Mouse (Mus musculus) liver, embryonic 12.5 days (tissue): ENCODE data around the gene Numb. TPM values are rescaled to one million over a fixed set of nuclear protein-coding genes. Genes with fewer than 3 reads are reported as not detected.
A peak's percentile ranks its signal among the peaks of the same experiment; 100 is the strongest.

ENCODE experiments used
- ATAC-seq: fragments of 200-750 bp; cut with Nextera tagmentation; 2 replicates; pipeline ENCODE4 v1.8.0; 2017; ENCODE audit warnings: moderate number of reproducible peaks, mild to moderate bottlenecking, moderate library complexity
- H3K27ac ChIP-seq: fragments of 300-500 bp; sonication (generic); 2 replicates; pipeline ENCODE4 v1.5.1; 2016; ENCODE audit warnings: mild to moderate bottlenecking
- H3K27me3 ChIP-seq: fragments of 300-500 bp; sonication (generic); replicated peaks from 2 replicates; pipeline ENCODE4 v1.6.1; 2016; ENCODE audit warnings: mild to moderate bottlenecking, moderate library complexity
- H3K36me3 ChIP-seq: fragments of 300-500 bp; sonication (generic); 2 replicates; pipeline ENCODE4 v1.6.1; 2016; ENCODE audit warnings: mild to moderate bottlenecking, moderate library complexity
- H3K4me1 ChIP-seq: fragments of 300-500 bp; sonication (generic); 2 replicates; pipeline ENCODE4 v1.6.1; 2016
- H3K4me2 ChIP-seq: fragments of 300-500 bp; sonication (generic); 2 replicates; pipeline ENCODE4 v1.6.1; 2016; ENCODE audit warnings: mild to moderate bottlenecking, moderate library complexity
- H3K4me3 ChIP-seq: fragments of 300-500 bp; sonication (generic); 2 replicates; pipeline ENCODE4 v1.5.1; 2016; ENCODE audit warnings: mild to moderate bottlenecking, moderate library complexity
- H3K9ac ChIP-seq: fragments of 300-500 bp; sonication (generic); 2 replicates; pipeline ENCODE4 v1.6.1; 2016; ENCODE audit warnings: mild to moderate bottlenecking, moderate library complexity
- H3K9me3 ChIP-seq: fragments of 300-500 bp; sonication (generic); replicated peaks from 2 replicates; pipeline ENCODE4 v1.6.1; 2016; ENCODE audit warnings: mild to moderate bottlenecking, moderate library complexity
- WGBS: fragments of 180-500 bp; shearing (Covaris S2); methylation state at CpG from one replicate; pipeline ENCODE4 v1.1.7; 2016; ENCODE audit not compliant: insufficient replicate concordance; 5-methylcytosine and 5-hydroxymethylcytosine counted together
- polyA plus RNA-seq: library from polyadenylated mRNA; unstranded; fragments of >200 nt; fragmentation: Nextera tagmentation; extraction: Ambion mirVana; gene quantifications from 2 replicates; pipeline ENCODE4 v1.2.1, GENCODE M21; 2016

The Numb gene
- polyA plus RNA-seq: 17.7 and 18.4 TPM in 2 replicates

DNA sequence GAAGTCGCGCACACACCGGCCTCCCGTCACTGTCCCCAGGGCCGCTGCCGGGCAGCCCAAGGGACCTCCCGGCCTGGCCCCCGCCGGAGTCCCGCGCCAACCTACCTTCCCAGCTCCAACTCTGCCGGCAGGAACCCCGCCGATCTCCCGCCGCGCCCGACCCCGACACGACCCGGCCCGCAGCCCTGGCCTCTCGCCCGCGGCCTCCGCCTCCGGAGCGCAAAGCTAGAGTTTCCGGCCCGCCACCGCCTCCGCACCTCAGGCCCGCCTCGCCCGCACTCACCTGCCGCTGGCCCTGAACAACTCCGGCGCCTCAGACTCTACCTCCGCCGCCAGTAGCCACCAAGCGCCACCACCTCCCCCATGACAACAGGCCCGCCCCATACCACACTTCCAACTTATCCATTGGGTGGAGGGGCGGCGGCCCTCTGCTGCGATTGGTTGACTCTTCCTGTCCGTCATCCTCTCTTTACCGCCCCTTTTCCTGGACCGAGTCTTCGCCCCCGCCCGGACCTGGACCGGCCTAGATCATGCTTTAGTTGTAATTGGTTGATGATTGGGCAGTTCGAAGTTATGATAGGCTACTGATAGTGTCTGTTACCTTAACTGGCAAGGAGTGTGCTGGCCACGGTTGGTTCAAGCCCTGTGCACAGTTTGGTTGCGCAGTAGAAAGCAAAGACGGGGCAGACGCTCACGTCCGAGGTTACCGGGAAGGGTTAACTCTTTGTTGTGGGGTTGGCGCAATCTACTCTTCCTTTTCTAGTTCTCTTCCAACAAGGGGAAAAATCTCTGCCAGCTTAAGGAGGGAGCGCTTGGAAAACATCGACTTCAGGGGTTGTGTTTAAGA lies at the start of gene Numb:
Gene Numb (minus strand): TSS at position 400 of the 847 bp plus-strand sequence.
- peak within 1 kb of the TSS; percentile 86 for H3K27ac ChIP-seq
- peaks cover 52% of the 10 kb centered on the region for H3K4me1 ChIP-seq
- ATAC-seq: peak; percentile 99
- no peaks in the 10 kb centered on the region for H3K27me3 ChIP-seq
- H3K9ac ChIP-seq: peak within 1 kb of the TSS; percentile 90
- under 1% methylated on average over 53 of the region's 63 CpGs for WGBS
- H3K9me3 ChIP-seq: no peaks in the 10 kb centered on the region
- peak within 1 kb of the TSS; percentile 97 for H3K4me2 ChIP-seq
- peaks cover under 1% of the 10 kb centered on the region; the same call in 1 of the 2 replicates for H3K36me3 ChIP-seq
- peak within 1 kb of the TSS; percentile 79 for H3K4me3 ChIP-seq

GRCm38 (mm10) chr12:83965235-83965634 lies 43.5 kb upstream of the Numb start:
- 51% methylated on average over 6 of the region's 7 CpGs for WGBS
- Histone ChIP-seq H3K9me3 (no peaks in the 10 kb centered on the region), H3K4me2 (no peak overlapping the region), H3K4me3 (no peak overlapping the region), H3K4me1 (no peaks in the 10 kb centered on the region), H3K27ac (no peak overlapping the region), H3K9ac (no peak overlapping the region), H3K36me3 (no peaks in the 10 kb centered on the region), H3K27me3 (0 out of 2 replicates have a peak, but pooled peaks cover 4% of the 10 kb centered on the region)
- no peak for ATAC-seq

DNA sequence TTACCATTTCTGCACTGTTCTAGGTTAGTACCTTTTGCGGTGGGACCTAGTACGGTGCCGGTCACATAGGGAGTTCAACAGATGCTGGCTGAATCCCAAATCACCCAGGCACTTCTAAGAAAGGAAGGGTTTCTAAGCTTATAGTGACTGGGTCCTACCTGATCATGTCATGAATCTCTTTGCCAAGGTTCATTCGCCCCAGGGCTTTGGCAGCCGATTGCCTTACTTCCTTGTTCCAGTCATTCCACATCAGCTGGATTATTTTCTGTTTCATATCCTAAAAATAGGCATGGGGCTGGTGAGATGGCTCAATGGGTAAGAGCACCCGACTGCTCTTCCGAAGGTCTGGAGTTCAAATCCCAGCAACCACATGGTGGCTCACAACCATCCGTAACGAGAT lies 36.5 kb upstream of the Numb start:
- no peak for ATAC-seq
- Histone ChIP-seq H3K4me3 (no peak overlapping the region), H3K4me1 (peaks cover 12% of the 10 kb centered on the region), H3K36me3 (peaks cover 16% of the 10 kb centered on the region), H3K4me2 (no peak overlapping the region), H3K27ac (no peak overlapping the region), H3K9ac (no peak overlapping the region), H3K27me3 (no peaks in the 10 kb centered on the region), H3K9me3 (no peaks in the 10 kb centered on the region)
- 83% methylated on average over 9 of the region's 9 CpGs for WGBS

DNA sequence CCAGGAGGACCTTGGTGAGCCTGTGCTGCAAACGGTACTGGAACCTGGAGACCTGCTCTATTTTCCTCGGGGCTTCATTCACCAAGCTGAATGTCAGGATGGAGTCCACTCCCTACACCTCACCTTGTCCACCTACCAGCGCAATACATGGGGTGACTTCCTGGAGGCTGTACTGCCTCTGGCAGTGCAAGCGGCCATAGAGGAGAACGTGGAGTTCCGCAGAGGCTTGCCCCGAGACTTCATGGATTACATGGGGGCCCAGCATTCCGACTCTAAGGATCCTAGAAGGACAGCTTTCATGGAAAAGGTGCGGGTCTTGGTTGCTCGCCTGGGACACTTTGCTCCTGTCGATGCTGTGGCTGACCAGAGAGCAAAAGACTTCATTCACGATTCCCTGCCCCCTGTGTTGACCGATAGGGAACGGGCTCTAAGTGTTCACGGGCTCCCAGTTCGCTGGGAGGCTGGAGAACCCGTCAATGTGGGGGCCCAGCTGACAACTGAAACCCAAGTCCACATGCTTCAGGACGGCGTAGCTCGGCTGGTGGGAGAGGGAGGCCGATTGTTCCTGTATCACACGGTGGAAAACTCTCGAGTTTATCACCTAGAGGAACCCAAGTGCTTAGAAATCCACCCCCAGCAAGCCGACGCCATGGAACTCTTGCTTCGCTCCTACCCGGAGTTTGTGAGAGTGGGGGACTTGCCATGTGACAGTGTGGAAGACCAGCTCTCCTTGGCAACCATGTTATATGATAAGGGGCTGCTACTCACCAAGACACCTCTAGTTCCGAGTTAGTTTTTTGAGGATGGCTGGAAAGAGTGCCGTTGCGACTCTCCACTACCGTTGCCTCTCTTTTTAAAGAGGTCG lies 30.2 kb upstream of the Numb start:
- 30% methylated on average over 32 of the region's 32 CpGs for WGBS
- Histone ChIP-seq H3K9ac (peak overlapping the region; percentile 87), H3K4me2 (peak overlapping the region; percentile 99), H3K27ac (peak overlapping the region; percentile 84; the same call in 1 of the 2 replicates), H3K4me1 (peaks cover 67% of the 10 kb centered on the region), H3K4me3 (peak overlapping the region; percentile 87), H3K9me3 (no peaks in the 10 kb centered on the region), H3K36me3 (peaks cover 32% of the 10 kb centered on the region), H3K27me3 (no peaks in the 10 kb centered on the region)
- ATAC-seq: no peak

GRCm38 (mm10) chr12:83950840-83951701 lies 29.3 kb upstream of the Numb start:
- Histone ChIP-seq H3K27me3 (no peaks in the 10 kb centered on the region), H3K4me1 (peaks cover 68% of the 10 kb centered on the region), H3K4me3 (peak overlapping the region; percentile 87), H3K36me3 (peaks cover 30% of the 10 kb centered on the region), H3K9me3 (0 out of 2 replicates have a peak, but pooled peaks cover 3% of the 10 kb centered on the region), H3K27ac (peak overlapping the region; percentile 84), H3K4me2 (peak overlapping the region; percentile 99), H3K9ac (peak overlapping the region; percentile 87)
- WGBS: under 1% methylated on average over 115 of the region's 116 CpGs
- ATAC-seq: peak; percentile 46

DNA sequence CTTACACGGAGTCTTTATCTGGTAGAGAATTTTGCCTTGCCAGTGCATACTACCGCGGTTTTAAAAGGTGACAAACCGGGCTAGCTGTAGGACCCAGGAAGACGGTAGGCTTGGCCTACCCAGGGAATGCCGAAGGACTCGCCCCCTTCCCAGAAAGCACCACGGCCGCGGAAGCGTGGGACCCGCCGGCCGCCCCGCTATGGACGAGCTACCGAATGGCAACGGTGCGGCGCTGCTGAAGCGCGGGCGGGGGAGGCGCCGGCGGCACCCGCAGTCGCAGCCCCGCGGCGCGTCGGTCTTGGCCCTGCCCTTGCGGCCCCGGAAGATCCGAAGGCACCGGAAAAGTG lies 28.7 kb upstream of the Numb start, which contains the start of gene Riox1:
Gene Riox1 (plus strand): TSS at position 116 of the 347 bp plus-strand sequence.
- Histone ChIP-seq H3K27ac (peak within 1 kb of the TSS; percentile 84), H3K27me3 (no peaks in the 10 kb centered on the region), H3K4me3 (peak within 1 kb of the TSS; percentile 87), H3K9ac (peak within 1 kb of the TSS; percentile 87), H3K4me1 (peaks cover 68% of the 10 kb centered on the region), H3K9me3 (0 out of 2 replicates have a peak, but pooled peaks cover 3% of the 10 kb centered on the region), H3K36me3 (peaks cover 26% of the 10 kb centered on the region), H3K4me2 (peak within 1 kb of the TSS; percentile 99)
- under 1% methylated on average over 37 of the region's 37 CpGs for WGBS
- peak; percentile 85 for ATAC-seq

DNA sequence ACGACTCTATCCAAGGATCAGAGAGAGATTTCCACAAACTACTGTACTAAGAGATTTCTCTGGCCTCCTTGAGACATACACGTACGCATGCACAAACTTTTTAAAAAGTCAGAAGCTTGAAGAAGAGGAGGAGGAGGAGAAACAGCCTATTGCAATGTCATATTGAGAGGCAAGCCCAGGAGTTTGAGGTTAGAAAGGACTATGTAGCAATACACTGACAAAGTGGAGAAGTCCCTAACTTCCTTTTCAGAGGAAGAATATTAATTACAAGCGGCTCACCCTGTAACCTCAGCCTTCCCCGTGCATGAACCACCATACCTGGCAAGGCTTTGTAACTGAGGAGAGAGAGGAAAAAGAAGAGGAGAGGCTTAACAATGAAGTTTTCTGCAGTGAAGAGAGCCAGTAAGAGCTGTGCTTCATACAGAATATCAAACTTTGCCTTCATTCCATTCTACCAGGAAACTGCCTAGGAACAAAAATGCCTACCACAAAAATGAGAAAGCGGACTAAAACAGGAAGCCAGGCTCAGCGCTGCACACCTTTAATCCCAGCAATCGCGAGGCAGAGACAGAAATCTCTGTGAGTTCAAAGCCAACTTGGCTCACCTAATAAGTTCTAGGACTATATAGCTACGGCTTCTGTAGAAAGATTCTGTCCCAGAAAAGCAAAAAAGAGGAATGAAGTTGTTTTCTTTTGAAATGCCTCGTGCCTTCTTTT lies 28.2 kb upstream of the Numb start:
- no peak for ATAC-seq
- H3K9me3 ChIP-seq: 0 out of 2 replicates have a peak, but pooled peaks cover 3% of the 10 kb centered on the region
- H3K9ac ChIP-seq: peak overlapping the region; percentile 87
- H3K27ac ChIP-seq: peak overlapping the region; percentile 84
- 17% methylated on average over 11 of the region's 11 CpGs for WGBS
- H3K36me3 ChIP-seq: peaks cover 21% of the 10 kb centered on the region
- peak overlapping the region; percentile 87 for H3K4me3 ChIP-seq
- peaks cover 68% of the 10 kb centered on the region for H3K4me1 ChIP-seq
- H3K4me2 ChIP-seq: peak overlapping the region; percentile 99
- H3K27me3 ChIP-seq: no peaks in the 10 kb centered on the region

DNA sequence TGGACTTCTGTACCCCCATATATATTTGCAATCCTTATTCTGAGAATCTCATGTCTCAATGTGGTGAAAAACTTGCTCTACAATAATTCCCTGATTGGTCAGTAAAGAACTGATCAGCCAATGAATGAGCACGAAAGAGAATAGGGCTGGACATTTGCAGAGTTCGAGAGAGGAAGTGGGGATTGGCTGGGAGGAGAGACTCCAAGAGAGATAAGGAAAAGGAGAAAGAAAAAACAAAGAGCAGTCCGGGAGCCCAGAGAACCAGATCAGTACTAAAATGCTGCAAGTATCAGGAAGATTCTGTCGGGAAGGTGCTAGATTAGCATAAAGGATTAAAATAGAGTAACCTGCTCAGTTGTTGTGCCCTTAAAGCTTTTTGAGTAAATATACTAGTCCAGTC lies 27.3 kb upstream of the Numb start:
- no peak for ATAC-seq
- H3K36me3 ChIP-seq: peaks cover 21% of the 10 kb centered on the region
- peak overlapping the region; percentile 84 for H3K27ac ChIP-seq
- peak overlapping the region; percentile 87 for H3K4me3 ChIP-seq
- H3K9me3 ChIP-seq: 0 out of 2 replicates have a peak, but pooled peaks cover 3% of the 10 kb centered on the region
- peak overlapping the region; percentile 99 for H3K4me2 ChIP-seq
- peaks cover 64% of the 10 kb centered on the region for H3K4me1 ChIP-seq
- no peaks in the 10 kb centered on the region for H3K27me3 ChIP-seq
- WGBS: 18% methylated on average over 4 of the region's 4 CpGs
- 0 out of 2 replicates have a peak overlapping the region, but pooled peaks have one; percentile 87 for H3K9ac ChIP-seq

DNA sequence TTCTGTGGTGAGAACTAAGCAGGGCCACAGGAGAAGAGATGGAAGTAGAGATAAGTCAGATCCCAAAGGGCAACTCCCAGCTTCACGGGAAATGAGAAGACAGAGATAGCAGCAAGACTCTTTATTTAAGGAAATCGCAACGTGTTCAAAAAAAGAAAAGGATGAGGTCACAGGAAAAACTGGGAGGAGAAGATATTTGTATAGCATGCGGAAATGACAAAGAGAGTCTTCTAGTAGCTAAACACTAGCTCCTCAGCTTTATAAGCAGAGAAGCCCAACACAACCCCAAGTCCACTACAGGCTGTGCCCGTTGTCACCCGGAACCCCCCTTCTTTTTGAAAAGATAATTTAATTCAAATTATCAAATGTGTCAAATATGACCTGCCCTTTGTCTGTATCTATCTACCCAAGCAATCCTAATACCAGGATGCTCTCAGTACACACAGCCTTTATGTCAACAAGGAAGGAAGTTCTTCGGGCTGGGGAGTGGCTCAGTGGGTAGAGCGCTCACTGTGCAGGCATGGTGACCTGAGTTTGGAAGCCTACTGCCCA lies 25.6 kb upstream of the Numb start:
- Histone ChIP-seq H3K9ac (no peak overlapping the region), H3K9me3 (0 out of 2 replicates have a peak, but pooled peaks cover 3% of the 10 kb centered on the region), H3K27me3 (no peaks in the 10 kb centered on the region), H3K27ac (peak overlapping the region; percentile 38; the same call in 1 of the 2 replicates), H3K36me3 (peaks cover 6% of the 10 kb centered on the region), H3K4me3 (no peak overlapping the region), H3K4me1 (peaks cover 50% of the 10 kb centered on the region), H3K4me2 (peak overlapping the region; percentile 19)
- no peak for ATAC-seq
- 40% methylated on average over 8 of the region's 8 CpGs for WGBS

DNA sequence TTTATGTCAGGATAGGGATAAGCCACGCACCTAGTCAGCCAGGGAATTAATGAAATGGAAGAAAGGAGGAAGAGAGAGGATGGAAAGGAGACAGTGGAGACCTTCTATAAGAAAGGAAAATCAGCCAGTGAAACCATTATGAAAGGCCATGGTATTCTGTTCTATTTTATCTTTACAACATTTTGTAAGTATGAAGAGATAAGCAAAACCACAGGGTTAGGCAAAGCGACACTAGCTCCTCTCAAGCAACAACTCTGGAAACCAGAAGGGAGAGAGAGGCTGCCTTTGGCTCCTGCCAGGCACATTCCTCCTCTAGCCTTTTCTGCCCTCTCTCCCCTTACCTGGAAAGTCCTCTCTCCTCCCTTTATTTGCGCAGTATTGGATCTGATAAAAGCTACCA lies 20.2 kb upstream of the Numb start:
- 0 out of 2 replicates have a peak, but pooled peaks cover 3% of the 10 kb centered on the region for H3K9me3 ChIP-seq
- H3K4me1 ChIP-seq: peaks cover 41% of the 10 kb centered on the region
- no peaks in the 10 kb centered on the region for H3K27me3 ChIP-seq
- peak overlapping the region; percentile 40 for H3K4me2 ChIP-seq
- no peak overlapping the region for H3K9ac ChIP-seq
- ATAC-seq: peak; percentile 49
- no peak overlapping the region for H3K4me3 ChIP-seq
- no peaks in the 10 kb centered on the region for H3K36me3 ChIP-seq
- WGBS: 52% methylated on average over 3 of the region's 3 CpGs
- H3K27ac ChIP-seq: peak overlapping the region; percentile 45; the same call in 1 of the 2 replicates
